Mouse (Mus musculus) E14TG2a.4 (cell line): ENCODE data around the gene Dpp10.

Source experiments
- CTCF ChIP-seq: conservative IDR thresholded peaks from 2 replicates; pipeline ENCODE4 v1.5.1; 2014; ENCODE audit warnings: low read length
- NANOG ChIP-seq: IDR thresholded peaks from 2 replicates; pipeline ENCODE4 v1.6.1; 2014; ENCODE audit warnings: borderline replicate concordance, low read length, mixed read lengths
- POU5F1 ChIP-seq: IDR thresholded peaks from 2 replicates; pipeline ENCODE4 v1.6.1; 2014; ENCODE audit warnings: low read length, borderline replicate concordance

DNA sequence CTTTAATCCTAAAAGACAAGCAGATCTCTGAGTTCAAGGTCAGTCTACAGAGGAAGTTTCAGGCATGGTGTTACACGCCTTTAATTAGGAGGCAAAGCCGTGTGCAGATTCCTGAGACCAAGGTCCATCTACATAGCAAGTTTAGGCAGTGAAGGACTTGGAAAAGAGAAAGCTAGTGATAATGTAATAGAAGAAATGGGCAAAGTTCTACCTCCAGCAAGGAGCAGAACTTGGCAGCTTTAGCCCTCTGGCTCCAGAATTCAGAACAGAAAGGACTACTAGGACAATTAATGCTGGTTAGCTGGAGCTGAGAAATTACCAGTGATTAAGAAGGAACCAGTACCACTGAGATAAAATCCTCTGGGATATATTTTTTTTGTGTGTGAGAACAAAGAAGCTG is 728.5 kb downstream of the Dpp10 start:
- TF ChIP-seq CTCF, result no peak
- no peak for TF ChIP-seq POU5F1
- no peak for TF ChIP-seq NANOG
